Mouse (Mus musculus) limb, embryonic 14.5 days (tissue): ENCODE results near the gene Gm21954. TPM values are rescaled to one million over a fixed set of nuclear protein-coding genes. Genes with fewer than 3 reads are reported as not detected.
A peak's percentile ranks its signal among the peaks of the same experiment; 100 is the strongest.

Source experiments
- ATAC-seq: fragments of 200-750 bp; cut with Nextera tagmentation; 2 replicates; pipeline ENCODE4 v1.8.0; 2017; ENCODE audit warnings: low read depth, moderate number of reproducible peaks, moderate TSS enrichment; ENCODE audit not compliant: low FRiP score
- DNase-seq: peaks from one replicate; pipeline ENCODE4 v3.0.0-alpha.2; 2015; ENCODE audit warnings: low spot score
- H3K27ac ChIP-seq: fragments of 300-500 bp; sonication (generic); replicated peaks from 2 replicates; pipeline ENCODE4 v1.5.1; 2014; ENCODE audit warnings: low read depth, mild to moderate bottlenecking, low read length, moderate library complexity, mixed read lengths
- H3K27me3 ChIP-seq: fragments of 300-500 bp; sonication (generic); 2 replicates; pipeline ENCODE4 v1.6.1; 2014; ENCODE audit warnings: low read length, mixed read lengths; ENCODE audit not compliant: control insufficient read depth, insufficient read depth
- H3K36me3 ChIP-seq: fragments of 300-500 bp; sonication (generic); 2 replicates; pipeline ENCODE4 v1.6.1; 2014; ENCODE audit warnings: mild to moderate bottlenecking, low read length, moderate library complexity, mixed read lengths; ENCODE audit not compliant: control insufficient read depth, insufficient read depth
- H3K4me1 ChIP-seq: fragments of 300-500 bp; sonication (generic); 2 replicates; pipeline ENCODE4 v1.6.1; 2014; ENCODE audit warnings: antibody characterized with exemption, low read length, mixed read lengths; ENCODE audit not compliant: control insufficient read depth, insufficient read depth
- H3K4me2 ChIP-seq: fragments of 300-500 bp; sonication (generic); replicated peaks from 2 replicates; pipeline ENCODE4 v1.6.1; 2014; ENCODE audit warnings: low read depth, mild to moderate bottlenecking, low read length, moderate library complexity; ENCODE audit not compliant: severe bottlenecking
- H3K4me3 ChIP-seq: fragments of 300-500 bp; sonication (generic); replicated peaks from 2 replicates; pipeline ENCODE4 v1.5.1; 2014; ENCODE audit warnings: low read length
- H3K9ac ChIP-seq: fragments of 300-500 bp; sonication (generic); 2 replicates; pipeline ENCODE4 v1.6.1; 2014; ENCODE audit warnings: mild to moderate bottlenecking, low read depth, low read length, moderate library complexity; ENCODE audit not compliant: severe bottlenecking
- H3K9me3 ChIP-seq: fragments of 300-500 bp; sonication (generic); 2 replicates; pipeline ENCODE4 v1.6.1; 2016; ENCODE audit warnings: low read length; ENCODE audit not compliant: control insufficient read depth
- POLR2A ChIP-seq: fragments of 200-500 bp; IDR thresholded peaks from 2 replicates; pipeline ENCODE4 v1.8.0; 2012; ENCODE audit warnings: inconsistent platforms, mild to moderate bottlenecking, moderate library complexity, borderline replicate concordance; ENCODE audit not compliant: insufficient read depth, insufficient read length; ENCODE audit errors: extremely low read depth
- WGBS: fragments of 180-500 bp; shearing (Covaris S2); extraction: QIAGEN DNeasy Blood & Tissue Kit; methylation state at CpG from one replicate; pipeline ENCODE4 v1.1.7; 2014; 5-methylcytosine and 5-hydroxymethylcytosine counted together
- polyA plus RNA-seq, 2 experiments: library from polyadenylated mRNA; depleted of rRNA in 1 of 2; stranded (reverse) in 1 of 2; unstranded in 1 of 2; fragments of >200 nt; fragmentation: Nextera tagmentation in 1 of 2; extraction: Ambion mirVana in 1 of 2; gene quantifications; 2 replicates each; pipeline versions ENCODE4 v1.2.1 to v1.2.3; 2012 to 2014

Gm21954 gene
- polyA plus RNA-seq, 2 experiments, result not detected

DNA sequence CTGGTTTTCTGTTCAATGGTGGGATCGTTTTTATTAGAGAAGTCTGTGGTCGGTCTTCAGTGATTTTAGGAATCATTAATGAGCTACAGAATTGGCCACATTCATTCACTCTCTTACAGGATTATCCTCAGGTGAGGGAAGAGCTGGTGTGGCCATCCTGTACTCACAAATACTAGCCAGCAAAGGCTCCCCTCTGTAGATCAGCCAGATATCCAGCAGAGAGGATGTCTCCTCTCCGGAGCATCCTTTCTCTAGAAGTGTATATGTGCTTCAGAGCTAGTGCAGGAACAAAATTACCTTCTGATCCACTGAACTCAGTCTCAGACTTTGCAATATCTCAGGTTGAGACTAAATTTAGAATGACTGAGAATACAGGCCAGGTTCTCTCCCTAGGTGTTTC lies 7.8 kb downstream of the Gm21954 start:
- WGBS, result 64% methylated on average over 3 of the region's 3 CpGs
- no peak overlapping the region for H3K9ac ChIP-seq
- H3K4me3 ChIP-seq, result no peak overlapping the region
- peaks cover 10% of the 10 kb centered on the region for H3K4me1 ChIP-seq
- H3K9me3 ChIP-seq, result no peaks in the 10 kb centered on the region
- H3K4me2 ChIP-seq, result no peak overlapping the region
- no peak for TF ChIP-seq POLR2A
- no peak overlapping the region for H3K27ac ChIP-seq
- no peaks in the 10 kb centered on the region for H3K36me3 ChIP-seq
- no peaks in the 10 kb centered on the region for H3K27me3 ChIP-seq
- no peak for ATAC-seq
- no peak for DNase-seq

GRCm38 (mm10) chr3:55462904-55463668 lies 8.9 kb downstream of the Gm21954 start:
- no peak for ATAC-seq
- H3K4me3 ChIP-seq, result no peak overlapping the region
- no peak overlapping the region for H3K4me2 ChIP-seq

DNA sequence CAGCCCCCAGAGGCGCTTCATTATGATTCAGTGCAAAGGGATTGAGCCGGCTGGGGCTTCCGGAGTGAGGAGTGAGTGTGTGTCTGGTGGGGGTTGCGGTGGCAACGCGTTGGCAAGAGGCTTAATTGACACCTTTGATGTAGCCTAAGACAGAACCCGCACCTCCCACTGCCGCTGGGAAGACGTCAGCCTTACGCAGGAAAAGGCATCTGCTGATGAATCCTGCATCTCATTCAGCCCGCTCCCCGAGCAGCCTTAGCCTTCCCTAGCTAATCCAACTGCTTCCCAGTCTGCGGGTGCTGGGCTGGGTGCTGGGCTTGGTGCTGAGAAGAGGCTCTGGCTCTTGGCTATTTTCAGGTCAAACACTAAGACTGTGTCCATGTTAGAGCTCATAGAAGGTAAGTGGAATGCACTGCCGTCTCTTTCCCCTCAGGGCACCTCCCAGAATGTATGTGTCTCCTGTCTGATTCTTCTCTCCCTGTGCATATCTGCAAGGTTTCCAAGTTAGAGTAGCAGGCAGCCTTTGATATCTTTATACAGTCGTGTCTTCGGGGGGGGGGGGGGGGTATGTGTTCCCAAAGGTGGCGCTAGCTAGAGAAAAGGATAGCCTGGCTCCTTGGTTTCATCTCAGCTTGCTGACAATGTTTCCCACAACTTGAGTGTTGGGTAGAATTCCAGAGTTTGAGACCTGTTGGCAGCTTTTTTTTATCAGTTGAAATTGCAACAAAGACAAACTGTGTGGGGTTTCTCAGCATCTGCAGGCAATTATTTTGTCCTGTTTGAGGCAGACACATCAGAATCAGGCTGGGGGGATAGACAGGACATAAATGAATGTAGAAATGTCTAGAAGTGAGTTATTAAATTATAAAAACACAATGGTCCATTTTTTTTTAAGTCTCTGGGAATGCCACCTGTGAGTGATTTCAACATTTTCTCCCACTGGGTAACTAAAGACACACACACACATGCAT lies 10.0 kb downstream of the Gm21954 start:
- ATAC-seq (peak; percentile 68; the same call in 1 of the 2 replicates), DNase-seq (peak; percentile 34)
- Histone ChIP-seq H3K4me1 (peaks cover 10% of the 10 kb centered on the region), H3K4me3 (peak overlapping the region; percentile 26), H3K4me2 (peak overlapping the region; percentile 53), H3K27me3 (no peaks in the 10 kb centered on the region), H3K9me3 (no peaks in the 10 kb centered on the region), H3K9ac (peak overlapping the region; percentile 38), H3K36me3 (no peaks in the 10 kb centered on the region), H3K27ac (0 out of 2 replicates have a peak overlapping the region, but pooled peaks have one; percentile 13)
- 3% methylated on average over 17 of the region's 17 CpGs for WGBS
- TF ChIP-seq POLR2A, result no peak

More at GRCm38 (mm10) chr3:55462904-55463668, 8.9 kb downstream of the Gm21954 start:
- WGBS, result 89% methylated on average over 4 of the region's 4 CpGs
- Histone ChIP-seq H3K9me3 (no peaks in the 10 kb centered on the region), H3K36me3 (no peaks in the 10 kb centered on the region), H3K9ac (no peak overlapping the region), H3K27ac (no peak overlapping the region), H3K4me1 (peaks cover 10% of the 10 kb centered on the region), H3K27me3 (no peaks in the 10 kb centered on the region)
- no peak for TF ChIP-seq POLR2A
- DNase-seq, result no peak

GRCm38 (mm10) chr3:55461092-55461491 lies 10.9 kb downstream of the Gm21954 start:
- WGBS, result 51% methylated on average over 3 of the region's 3 CpGs
- no peaks in the 10 kb centered on the region for H3K36me3 ChIP-seq
- H3K4me3 ChIP-seq, result no peak overlapping the region
- no peak overlapping the region for H3K27ac ChIP-seq
- DNase-seq, result no peak
- H3K4me1 ChIP-seq, result peaks cover 10% of the 10 kb centered on the region
- H3K27me3 ChIP-seq, result no peaks in the 10 kb centered on the region
- H3K4me2 ChIP-seq, result peak overlapping the region; percentile 53
- no peak for ATAC-seq
- H3K9me3 ChIP-seq, result no peaks in the 10 kb centered on the region
- TF ChIP-seq POLR2A, result no peak
- no peak overlapping the region for H3K9ac ChIP-seq

- Histone ChIP-seq H3K27me3 (no peaks in the 10 kb centered on the region), H3K4me1 (no peaks in the 10 kb centered on the region), H3K4me2 (no peak overlapping the region), H3K4me3 (no peak overlapping the region), H3K9ac (no peak overlapping the region), H3K27ac (no peak overlapping the region), H3K36me3 (0 out of 2 replicates have a peak, but pooled peaks cover 2% of the 10 kb centered on the region), H3K9me3 (no peaks in the 10 kb centered on the region)
- DNase-seq (no peak), ATAC-seq (no peak)
- WGBS, result 91% methylated on average over 2 of the region's 2 CpGs
- no peak for TF ChIP-seq POLR2A
These were observed 19.5 kb downstream of the Gm21954 start for GRCm38 (mm10) chr3:55452464-55452863.
